Mouse (Mus musculus): Measurements from ENCODE around the gene Rln1. TPM values are rescaled to one million over a fixed set of nuclear protein-coding genes. Genes with fewer than 3 reads are reported as not detected.

The Rln1 gene
- polyA plus RNA-seq, 1 experiment, result not detected

GRCm38 (mm10) chr19:29345636-29346035 lies 11.2 kb upstream of the Rln1 start:
- 85% methylated on average over 6 of the region's 6 CpGs for WGBS
- Histone ChIP-seq H3K27ac (ENCODE audit: insufficient read depth, low read length) (no peak overlapping the region), H3K4me1 (ENCODE audit: control insufficient read depth, insufficient read depth, insufficient read length) (no peaks in the 10 kb centered on the region; the same call in 1 of the 2 replicates), H3K27me3 (ENCODE audit: control insufficient read depth, insufficient read depth, low read length) (no peaks in the 10 kb centered on the region), H3K36me3 (ENCODE audit: control insufficient read depth, insufficient read depth, low read length) (peaks cover 8% of the 10 kb centered on the region), H3K4me3 (ENCODE audit: extremely low read depth, insufficient read depth, insufficient read length) (no peak overlapping the region)
- no peak for DNase-seq (ENCODE audit: low read depth in 1 of 2, low spot score in 2 of 2)
- TF ChIP-seq POLR2A (IDR thresholded peaks at IDR 0.05; ENCODE audit: low read depth, low read length), result no peak
- TF ChIP-seq CTCF (IDR thresholded peaks at IDR 0.05; ENCODE audit: extremely low read depth, insufficient read depth, insufficient read length, insufficient replicate concordance), result no peak

GRCm38 (mm10) chr19:29344868-29345267 lies 10.4 kb upstream of the Rln1 start:
- no peak overlapping the region for H3K27ac ChIP-seq (ENCODE audit: insufficient read depth, low read length)
- H3K4me3 ChIP-seq (ENCODE audit: extremely low read depth, insufficient read depth, insufficient read length), result no peak overlapping the region
- no peak for TF ChIP-seq CTCF (IDR thresholded peaks at IDR 0.05; ENCODE audit: extremely low read depth, insufficient read depth, insufficient read length, insufficient replicate concordance)
- no peak for TF ChIP-seq POLR2A (IDR thresholded peaks at IDR 0.05; ENCODE audit: low read depth, low read length)
- H3K36me3 ChIP-seq (ENCODE audit: control insufficient read depth, insufficient read depth, low read length), result peaks cover 4% of the 10 kb centered on the region
- no peaks in the 10 kb centered on the region; the same call in 1 of the 2 replicates for H3K4me1 ChIP-seq (ENCODE audit: control insufficient read depth, insufficient read depth, insufficient read length)
- DNase-seq (ENCODE audit: low read depth in 1 of 2, low spot score in 2 of 2), result no peak
- H3K27me3 ChIP-seq (ENCODE audit: control insufficient read depth, insufficient read depth, low read length), result no peaks in the 10 kb centered on the region

- 85% methylated on average over 6 of the region's 6 CpGs for WGBS
- no peaks in the 10 kb centered on the region for H3K36me3 ChIP-seq (ENCODE audit: control insufficient read depth, insufficient read depth, low read length)
- H3K27me3 ChIP-seq (ENCODE audit: control insufficient read depth, insufficient read depth, low read length), result no peaks in the 10 kb centered on the region
- TF ChIP-seq CTCF (IDR thresholded peaks at IDR 0.05; ENCODE audit: extremely low read depth, insufficient read depth, insufficient read length, insufficient replicate concordance) (no peak), POLR2A (IDR thresholded peaks at IDR 0.05; ENCODE audit: low read depth, low read length) (no peak)
- no peak overlapping the region for H3K27ac ChIP-seq (ENCODE audit: insufficient read depth, low read length)
- no peak overlapping the region for H3K4me3 ChIP-seq (ENCODE audit: extremely low read depth, insufficient read depth, insufficient read length)
- no peaks in the 10 kb centered on the region; the same call in 1 of the 2 replicates for H3K4me1 ChIP-seq (ENCODE audit: control insufficient read depth, insufficient read depth, insufficient read length)
- no peak for DNase-seq (ENCODE audit: low read depth in 1 of 2, low spot score in 2 of 2)
These were observed 7.8 kb upstream of the Rln1 start for GRCm38 (mm10) chr19:29342281-29342680.

- Histone ChIP-seq H3K4me3 (ENCODE audit: extremely low read depth, insufficient read depth, insufficient read length) (no peak overlapping the region), H3K36me3 (ENCODE audit: control insufficient read depth, insufficient read depth, low read length) (no peaks in the 10 kb centered on the region), H3K27ac (ENCODE audit: insufficient read depth, low read length) (no peak overlapping the region), H3K4me1 (ENCODE audit: control insufficient read depth, insufficient read depth, insufficient read length) (no peaks in the 10 kb centered on the region; the same call in 1 of the 2 replicates), H3K27me3 (ENCODE audit: control insufficient read depth, insufficient read depth, low read length) (no peaks in the 10 kb centered on the region)
- WGBS, result 32% methylated on average over 4 of the region's 4 CpGs
- DNase-seq (ENCODE audit: low read depth in 1 of 2, low spot score in 2 of 2), result no peak
- TF ChIP-seq POLR2A (IDR thresholded peaks at IDR 0.05; ENCODE audit: low read depth, low read length), result no peak
- TF ChIP-seq CTCF (IDR thresholded peaks at IDR 0.05; ENCODE audit: extremely low read depth, insufficient read depth, insufficient read length, insufficient replicate concordance), result no peak
These were observed 6.6 kb upstream of the Rln1 start for GRCm38 (mm10) chr19:29341029-29341428.

- Histone ChIP-seq H3K36me3 (ENCODE audit: control insufficient read depth, insufficient read depth, low read length) (no peaks in the 10 kb centered on the region), H3K27ac (ENCODE audit: insufficient read depth, low read length) (no peak overlapping the region), H3K4me1 (ENCODE audit: control insufficient read depth, insufficient read depth, insufficient read length) (no peaks in the 10 kb centered on the region), H3K27me3 (ENCODE audit: control insufficient read depth, insufficient read depth, low read length) (peaks cover 10% of the 10 kb centered on the region), H3K4me3 (ENCODE audit: extremely low read depth, insufficient read depth, insufficient read length) (no peak overlapping the region)
- 96% methylated on average over 2 of the region's 2 CpGs for WGBS
- DNase-seq (ENCODE audit: low read depth in 1 of 2, low spot score in 2 of 2), result no peak
- TF ChIP-seq CTCF (IDR thresholded peaks at IDR 0.05; ENCODE audit: extremely low read depth, insufficient read depth, insufficient read length, insufficient replicate concordance), result no peak
- no peak for TF ChIP-seq POLR2A (IDR thresholded peaks at IDR 0.05; ENCODE audit: low read depth, low read length)
These were observed 2.2 kb upstream of the Rln1 start for GRCm38 (mm10) chr19:29336624-29337023.

GRCm38 (mm10) chr19:29326822-29327552 lies 7.5 kb downstream of the Rln1 start:
- Histone ChIP-seq H3K4me3 (ENCODE audit: extremely low read depth, insufficient read depth, insufficient read length) (no peak overlapping the region), H3K27me3 (ENCODE audit: control insufficient read depth, insufficient read depth, low read length) (no peaks in the 10 kb centered on the region), H3K4me1 (ENCODE audit: control insufficient read depth, insufficient read depth, insufficient read length) (peaks cover 4% of the 10 kb centered on the region; the same call in 1 of the 2 replicates), H3K27ac (ENCODE audit: insufficient read depth, low read length) (no peak overlapping the region), H3K36me3 (ENCODE audit: control insufficient read depth, insufficient read depth, low read length) (no peaks in the 10 kb centered on the region)
- DNase-seq (ENCODE audit: low read depth in 1 of 2, low spot score in 2 of 2), result no peak
- TF ChIP-seq CTCF (IDR thresholded peaks at IDR 0.05; ENCODE audit: extremely low read depth, insufficient read depth, insufficient read length, insufficient replicate concordance) (no peak), POLR2A (IDR thresholded peaks at IDR 0.05; ENCODE audit: low read depth, low read length) (no peak)
- WGBS, result 92% methylated on average over 13 of the region's 13 CpGs

- Histone ChIP-seq H3K36me3 (ENCODE audit: control insufficient read depth, insufficient read depth, low read length) (no peaks in the 10 kb centered on the region), H3K27me3 (ENCODE audit: control insufficient read depth, insufficient read depth, low read length) (no peaks in the 10 kb centered on the region), H3K4me1 (ENCODE audit: control insufficient read depth, insufficient read depth, insufficient read length) (peaks cover 4% of the 10 kb centered on the region; the same call in 1 of the 2 replicates), H3K4me3 (ENCODE audit: extremely low read depth, insufficient read depth, insufficient read length) (no peak overlapping the region), H3K27ac (ENCODE audit: insufficient read depth, low read length) (no peak overlapping the region)
- WGBS, result 94% methylated on average over 4 of the region's 4 CpGs
- TF ChIP-seq CTCF (IDR thresholded peaks at IDR 0.05; ENCODE audit: extremely low read depth, insufficient read depth, insufficient read length, insufficient replicate concordance), result no peak
- DNase-seq (ENCODE audit: low read depth in 1 of 2, low spot score in 2 of 2), result no peak
These were observed 8.1 kb downstream of the Rln1 start for GRCm38 (mm10) chr19:29326396-29326795.
